Mouse (Mus musculus) heart, embryonic 14.5 days (tissue): ENCODE measurements around the gene Olfr1446. TPM values are rescaled to one million over a fixed set of nuclear protein-coding genes. Genes with fewer than 3 reads are reported as not detected.

Source experiments
- polyA plus RNA-seq: library from polyadenylated mRNA; unstranded; fragments of >200 nt; fragmentation: Nextera tagmentation; extraction: Ambion mirVana; gene quantifications from 2 replicates; pipeline ENCODE4 v1.2.1, GENCODE M21; 2014

Olfr1446 gene
- polyA plus RNA-seq, 1 experiment from 2014 or later = not detected

Other genes starting within 250 kb of the Olfr1446 start
- gene Olfr1442, start 223.1 kb downstream of the Olfr1446 start, polyA plus RNA-seq = not detected in 2 replicates
- not detected in 2 replicates for gene Olfr1443, start 215.4 kb downstream of the Olfr1446 start, polyA plus RNA-seq
- gene Keg1, start 197.7 kb downstream of the Olfr1446 start, polyA plus RNA-seq = not detected in 2 replicates
- 0.41 TPM in 1 of 2 replicates, not detected in the other for gene Cntf, start 127.9 kb downstream of the Olfr1446 start, polyA plus RNA-seq
- 9.8 and 10.3 TPM in 2 replicates for gene Zfp91, start 97.4 kb downstream of the Olfr1446 start, polyA plus RNA-seq
- gene Lpxn, start 97.3 kb downstream of the Olfr1446 start, polyA plus RNA-seq = 0.92 and 2.9 TPM in 2 replicates
- gene Gm5244, start 46.8 kb downstream of the Olfr1446 start, polyA plus RNA-seq = not detected in 2 replicates
- not detected in 2 replicates for gene Olfr1444, start 36.2 kb downstream of the Olfr1446 start, polyA plus RNA-seq
- gene Olfr1445, start 9.7 kb downstream of the Olfr1446 start, polyA plus RNA-seq = not detected in 2 replicates
- not detected in 2 replicates for gene Olfr1447, start 10.2 kb upstream of the Olfr1446 start, polyA plus RNA-seq
- gene Olfr1448, start 30.9 kb upstream of the Olfr1446 start, polyA plus RNA-seq = not detected in 2 replicates
- not detected in 2 replicates for gene Olfr1449, start 37.3 kb upstream of the Olfr1446 start, polyA plus RNA-seq
- not detected in 2 replicates for gene Olfr1450, start 56.7 kb upstream of the Olfr1446 start, polyA plus RNA-seq
- not detected in 2 replicates for gene Olfr1451, start 101.5 kb upstream of the Olfr1446 start, polyA plus RNA-seq
- not detected in 2 replicates for gene Olfr1453, start 134.8 kb upstream of the Olfr1446 start, polyA plus RNA-seq
- not detected in 2 replicates for gene Olfr1454, start 167.1 kb upstream of the Olfr1446 start, polyA plus RNA-seq
- gene Olfr1457, start 204.4 kb upstream of the Olfr1446 start, polyA plus RNA-seq = not detected in 2 replicates
- not detected in 2 replicates for gene Olfr1458, start 213.3 kb upstream of the Olfr1446 start, polyA plus RNA-seq